Comparison of ENCODE assay signal across 15 mouse cellular contexts in genomic region chr5:140364415-140364814, GRCm38 (mm10).
"Had no signal": no experiment of that assay in that cellular context is flagged by ENCODE, and none has a peak within 500 bp of the region (broad histone marks: within the 10 kb centered on the region; RNA-seq: fewer than 3 reads in every experiment).

No protein-coding gene starts in this region.

- ATAC-seq: hindbrain, embryonic 16.5 days; inflammation-experienced regulatory T-cells, adult 6 months; liver, embryonic 12.5 days; midbrain, embryonic 16.5 days had no signal

- H3K27ac ChIP-seq: hindbrain, embryonic 12.5 days; limb, embryonic 13.5 days; liver, embryonic 12.5 days; midbrain, embryonic 10.5 days; stomach, embryonic 15.5 days had no signal

- H3K27me3 ChIP-seq: hindbrain, embryonic 12.5 days; limb, embryonic 13.5 days; liver, embryonic 12.5 days; stomach, embryonic 15.5 days had no signal

- H3K9me3 ChIP-seq: hindbrain, embryonic 12.5 days; liver, embryonic 12.5 days; midbrain, embryonic 10.5 days; stomach, embryonic 15.5 days had no signal

- DNase-seq: left cerebral cortex, postnatal 4 days; lung, embryonic 14.5 days; lung, postnatal 10 days; lung, postnatal 4 days; right cerebral cortex, postnatal 14 days; thymus, adult 2 months; thymus, postnatal 4 days had no signal

- H3K9ac ChIP-seq: hindbrain, embryonic 12.5 days; limb, embryonic 13.5 days; liver, embryonic 12.5 days; lung, embryonic 14.5 days; stomach, embryonic 15.5 days had no signal

- H3K36me3 ChIP-seq: hindbrain, embryonic 12.5 days had no signal

- H3K4me3 ChIP-seq: hindbrain, embryonic 12.5 days; limb, embryonic 13.5 days; liver, embryonic 12.5 days; midbrain, embryonic 10.5 days; stomach, embryonic 15.5 days had no signal

- H3K4me1 ChIP-seq: limb, embryonic 13.5 days; stomach, embryonic 15.5 days had no signal

- H3K4me2 ChIP-seq: hindbrain, embryonic 12.5 days; limb, embryonic 13.5 days; liver, embryonic 12.5 days; lung, embryonic 14.5 days; stomach, embryonic 15.5 days had no signal
